Mouse (Mus musculus) olfactory bulb, adult 2 months (tissue): Measurements from ENCODE around the gene Slc38a10. TPM values are rescaled to one million over a fixed set of nuclear protein-coding genes. Genes with fewer than 3 reads are reported as not detected.

Experiments used
- H3K27ac ChIP-seq: fragments of 200-500 bp; 2 replicates; pipeline ENCODE4 v1.5.1; 2012; ENCODE audit warnings: low read depth, low read length; ENCODE audit not compliant: insufficient read depth
- H3K4me1 ChIP-seq: fragments of 200-500 bp; 2 replicates; pipeline ENCODE4 v1.6.1; 2012; ENCODE audit warnings: low read length; ENCODE audit not compliant: control insufficient read depth, insufficient read depth
- H3K4me3 ChIP-seq: fragments of 200-500 bp; 2 replicates; pipeline ENCODE4 v1.5.1; 2012; ENCODE audit warnings: mild to moderate bottlenecking, low read depth, low read length, moderate library complexity; ENCODE audit not compliant: insufficient read depth
- CTCF ChIP-seq: fragments of 200-500 bp; IDR thresholded peaks from 2 replicates; pipeline ENCODE4 v1.5.1; 2012; ENCODE audit warnings: low read depth, mild to moderate bottlenecking, low read length, moderate library complexity; ENCODE audit not compliant: insufficient read depth
- POLR2A ChIP-seq: fragments of 200-500 bp; IDR thresholded peaks from 2 replicates; pipeline ENCODE4 v1.6.1; 2012; ENCODE audit warnings: mild to moderate bottlenecking, low read depth, low read length, moderate library complexity; ENCODE audit not compliant: insufficient read depth
- WGBS: fragments of 180-500 bp; shearing (Covaris S2); methylation state at CpG from one replicate; pipeline ENCODE4 v1.1.7; 2018; 5-methylcytosine and 5-hydroxymethylcytosine counted together
- polyA plus RNA-seq: library from polyadenylated mRNA; stranded (reverse); fragments of >200 nt; gene quantifications from 2 replicates; pipeline ENCODE4 v1.2.4, GENCODE M21; 2012; ENCODE audit warnings: low replicate concordance; ENCODE audit not compliant: missing spikeins, insufficient read depth, insufficient read length

Gene Slc38a10
- polyA plus RNA-seq, 1 experiment, result 77.6 TPM

DNA sequence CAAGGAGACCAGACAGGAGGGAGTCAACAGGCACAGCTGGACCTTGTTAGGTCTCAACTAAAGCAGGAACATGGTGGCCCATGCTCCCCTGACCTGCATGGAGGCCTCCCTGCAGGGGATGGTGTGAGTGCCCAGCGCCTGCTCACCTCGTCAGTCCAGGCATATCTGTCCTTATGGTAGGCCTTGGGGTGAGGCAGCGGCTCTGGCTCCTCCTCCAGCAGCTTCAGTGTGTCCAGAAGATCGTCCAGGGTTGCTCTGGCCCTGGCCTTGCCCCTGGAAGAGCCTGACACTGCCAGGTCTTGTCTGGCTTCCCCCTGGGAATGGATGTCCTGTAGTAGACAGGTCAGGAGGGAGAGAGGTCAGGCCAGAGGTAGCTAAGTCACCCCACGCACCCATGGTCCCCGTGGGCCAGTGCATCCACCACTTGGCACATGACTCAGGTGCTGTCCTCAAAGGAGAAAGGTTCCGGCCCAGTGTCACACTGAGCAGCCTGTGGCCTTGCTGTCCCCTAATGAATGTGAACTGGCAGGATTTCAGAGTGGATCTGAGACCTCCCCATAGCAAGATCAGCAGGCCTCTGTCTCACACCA lies 79.3 kb downstream of the Slc38a10 start:
- WGBS, result 90% methylated on average over 7 of the region's 7 CpGs
- no peak for TF ChIP-seq CTCF
- TF ChIP-seq POLR2A, result no peak
- H3K4me3 ChIP-seq, result no peak overlapping the region
- H3K4me1 ChIP-seq, result peaks cover 26% of the 10 kb centered on the region
- H3K27ac ChIP-seq, result no peak overlapping the region

DNA sequence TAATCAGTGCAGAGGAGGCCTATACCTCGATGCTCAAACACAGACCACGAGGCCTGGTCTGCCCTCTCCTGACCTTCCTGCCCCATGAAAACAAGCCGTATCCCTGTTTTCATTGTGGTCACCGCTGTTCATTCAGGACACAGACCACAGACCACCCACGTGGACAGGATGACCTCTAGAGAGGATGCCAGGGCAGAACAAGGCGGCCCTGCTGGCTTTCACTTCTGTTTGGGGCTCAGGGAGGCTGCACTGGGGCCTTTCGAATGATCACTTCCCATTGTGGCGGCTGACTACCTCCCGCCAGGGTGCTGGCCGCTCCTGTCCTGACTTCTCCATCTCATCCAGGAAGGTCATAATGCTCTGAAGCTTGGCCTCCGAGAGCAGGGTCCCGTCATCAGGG lies 80.1 kb downstream of the Slc38a10 start:
- 76% methylated on average over 12 of the region's 12 CpGs for WGBS
- no peak overlapping the region for H3K27ac ChIP-seq
- H3K4me1 ChIP-seq, result peaks cover 21% of the 10 kb centered on the region
- no peak overlapping the region for H3K4me3 ChIP-seq
- TF ChIP-seq POLR2A (no peak), CTCF (no peak)

DNA sequence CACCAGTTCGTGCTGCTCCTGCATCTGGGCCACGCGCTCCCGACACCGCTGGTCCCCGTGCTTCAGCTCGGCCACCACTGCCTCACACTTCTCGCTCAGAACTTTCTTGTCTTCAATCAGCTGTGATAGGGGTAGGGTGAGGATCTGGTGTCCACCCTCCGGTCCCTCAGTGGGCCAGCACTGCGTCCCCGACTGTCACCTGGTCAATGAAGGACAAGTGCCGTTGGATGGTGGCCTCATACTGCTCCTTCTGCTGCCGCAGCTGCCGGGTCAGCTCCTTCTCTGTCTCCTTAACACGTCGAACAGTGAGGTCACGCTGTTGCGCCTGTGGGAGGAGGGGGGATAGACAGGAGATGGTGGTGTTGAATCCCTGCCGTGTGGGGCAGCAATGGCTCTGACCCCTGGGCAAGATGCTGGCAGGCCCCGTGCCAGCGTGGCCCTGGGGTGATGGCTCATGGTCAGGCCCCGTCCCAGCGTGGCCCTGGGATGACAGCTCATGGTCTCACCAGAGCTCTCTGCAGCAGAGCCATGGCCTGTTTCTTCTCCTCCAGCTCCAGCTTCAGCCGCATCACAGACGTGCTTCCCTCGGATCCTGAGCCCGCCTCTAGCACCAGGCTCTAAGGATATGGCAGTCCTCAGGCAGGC lies 80.7 kb downstream of the Slc38a10 start:
- Histone ChIP-seq H3K27ac (no peak overlapping the region), H3K4me3 (no peak overlapping the region), H3K4me1 (peaks cover 16% of the 10 kb centered on the region)
- WGBS, result 90% methylated on average over 27 of the region's 27 CpGs
- TF ChIP-seq POLR2A, result no peak
- TF ChIP-seq CTCF, result no peak

DNA sequence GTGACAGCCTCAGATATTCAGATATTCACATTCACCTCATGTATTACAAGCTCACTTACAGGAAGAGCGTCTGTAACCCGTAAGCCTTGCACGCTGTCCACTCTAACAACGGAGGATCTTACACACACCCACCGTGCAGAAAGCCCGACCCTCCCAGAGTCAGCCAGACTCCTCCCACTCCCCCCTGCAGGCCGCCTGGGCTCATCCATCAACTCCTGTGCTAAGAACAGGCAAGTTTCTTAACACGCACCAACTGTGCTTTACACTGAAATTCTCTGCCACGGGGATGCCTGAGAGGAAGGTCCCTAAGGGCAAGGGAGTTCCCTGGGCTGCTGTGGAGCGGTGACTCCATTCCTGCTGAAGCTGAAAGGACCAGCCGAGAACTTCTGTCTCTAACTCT lies 81.9 kb downstream of the Slc38a10 start:
- Histone ChIP-seq H3K4me3 (no peak overlapping the region), H3K4me1 (peaks cover 9% of the 10 kb centered on the region), H3K27ac (no peak overlapping the region)
- WGBS, result 62% methylated on average over 11 of the region's 11 CpGs
- TF ChIP-seq CTCF, result no peak
- TF ChIP-seq POLR2A, result no peak

DNA sequence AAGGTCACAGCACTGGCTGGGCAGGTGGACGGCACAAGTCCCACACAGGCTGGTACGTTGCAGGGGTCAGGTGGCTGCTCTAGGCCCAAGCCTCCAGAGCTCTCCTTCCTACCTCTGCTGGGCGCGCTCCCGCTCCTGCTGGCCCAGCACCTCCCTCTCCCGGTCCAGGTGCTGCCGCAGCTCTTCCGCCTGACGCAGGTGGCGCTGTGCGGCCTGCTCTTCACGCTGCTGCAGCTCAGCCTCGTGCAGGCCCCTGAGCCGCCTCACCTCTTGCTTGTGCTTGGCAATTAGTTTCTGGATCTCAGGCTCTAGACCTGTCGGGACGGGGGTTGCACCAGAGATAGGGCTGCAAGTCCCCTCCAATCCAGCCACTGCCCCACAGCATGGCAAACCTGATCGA lies 83.3 kb downstream of the Slc38a10 start:
- peaks cover 4% of the 10 kb centered on the region; the same call in 1 of the 2 replicates for H3K4me1 ChIP-seq
- H3K4me3 ChIP-seq, result no peak overlapping the region
- TF ChIP-seq POLR2A (no peak), CTCF (no peak)
- whole genome bisulfite sequencing, result 69% methylated on average over 17 of the region's 17 CpGs
- no peak overlapping the region for H3K27ac ChIP-seq

DNA sequence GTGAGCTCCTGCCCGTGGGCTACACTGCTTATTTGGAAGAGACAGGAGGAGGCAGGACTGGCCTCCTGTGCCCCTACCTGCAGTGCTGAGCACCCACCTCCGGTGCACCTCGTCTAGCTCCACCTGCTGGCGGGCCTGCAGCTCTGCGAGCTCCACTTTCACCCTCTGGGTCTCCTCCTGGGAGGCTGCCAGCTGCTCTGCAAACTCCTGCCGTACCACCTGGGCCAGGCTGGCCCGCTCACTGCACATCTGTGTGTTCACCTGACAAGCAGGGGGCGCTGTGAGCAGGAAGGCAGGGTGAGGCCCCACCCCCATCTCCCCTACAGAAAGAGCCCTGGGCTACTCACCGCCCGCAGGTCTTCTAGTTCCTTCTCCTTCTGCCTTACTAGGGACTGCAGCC lies 85.9 kb downstream of the Slc38a10 start:
- Histone ChIP-seq H3K4me3 (no peak overlapping the region), H3K27ac (no peak overlapping the region), H3K4me1 (peaks cover 4% of the 10 kb centered on the region; the same call in 1 of the 2 replicates)
- WGBS, result 38% methylated on average over 10 of the region's 10 CpGs
- peak; percentile 90 for TF ChIP-seq CTCF
- no peak for TF ChIP-seq POLR2A

DNA sequence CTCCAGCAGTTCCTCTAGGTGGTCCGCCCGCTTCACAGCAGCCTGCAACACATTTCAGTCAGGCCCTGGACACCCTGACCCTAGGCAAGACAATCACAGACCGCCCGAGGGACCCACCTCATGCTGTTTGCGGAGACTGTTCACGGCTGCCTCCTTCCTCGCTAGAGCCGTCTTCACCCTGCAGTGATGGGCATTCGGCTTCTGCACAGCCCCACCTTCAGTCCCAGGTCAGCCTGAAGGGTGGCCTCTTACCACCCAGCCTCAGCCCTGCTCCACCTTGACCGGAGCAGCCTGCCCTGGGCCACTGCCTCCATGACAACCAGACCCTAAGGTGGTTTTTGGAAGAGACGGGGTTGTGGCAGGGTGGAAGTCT lies 86.5 kb downstream of the Slc38a10 start:
- H3K4me3 ChIP-seq, result no peak overlapping the region
- WGBS, result 90% methylated on average over 11 of the region's 11 CpGs
- no peak overlapping the region for H3K27ac ChIP-seq
- H3K4me1 ChIP-seq, result peaks cover 4% of the 10 kb centered on the region; the same call in 1 of the 2 replicates
- TF ChIP-seq POLR2A, result no peak
- TF ChIP-seq CTCF, result no peak

DNA sequence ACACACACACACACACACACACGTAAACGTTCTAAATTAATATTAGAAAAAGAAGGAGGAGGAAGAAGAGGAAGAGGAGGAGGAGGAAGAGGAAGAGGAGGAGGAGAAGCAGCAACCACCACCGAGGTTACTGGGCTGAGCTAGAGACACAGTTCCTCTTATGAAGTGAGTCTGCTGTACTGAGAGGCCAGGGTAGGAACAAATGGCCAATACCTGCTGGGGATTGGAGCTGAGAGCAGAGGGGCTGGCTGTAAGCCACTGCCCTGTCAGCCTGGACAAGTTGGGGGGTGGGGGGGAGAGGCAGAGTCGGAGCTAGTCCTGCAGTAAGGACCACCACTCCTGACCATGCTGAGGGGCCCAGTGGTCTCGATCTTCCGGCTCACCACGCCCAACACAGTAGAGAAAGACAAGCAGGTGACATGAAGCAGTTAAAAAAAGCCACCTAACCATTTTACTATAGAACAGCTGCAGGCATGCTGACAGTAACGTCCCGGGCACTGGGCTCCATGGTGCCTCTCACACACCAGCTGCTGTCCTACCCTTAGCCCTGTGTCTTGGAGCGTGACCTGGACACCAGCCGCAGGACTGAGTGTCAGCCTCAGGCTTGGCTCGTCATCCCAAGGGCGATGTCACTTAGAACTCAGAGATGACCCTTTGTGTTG lies 87.0 kb downstream of the Slc38a10 start:
- WGBS, result 86% methylated on average over 13 of the region's 13 CpGs
- Histone ChIP-seq H3K4me3 (no peak overlapping the region), H3K4me1 (peaks cover 4% of the 10 kb centered on the region; the same call in 1 of the 2 replicates), H3K27ac (no peak overlapping the region)
- no peak for TF ChIP-seq POLR2A
- no peak for TF ChIP-seq CTCF

DNA sequence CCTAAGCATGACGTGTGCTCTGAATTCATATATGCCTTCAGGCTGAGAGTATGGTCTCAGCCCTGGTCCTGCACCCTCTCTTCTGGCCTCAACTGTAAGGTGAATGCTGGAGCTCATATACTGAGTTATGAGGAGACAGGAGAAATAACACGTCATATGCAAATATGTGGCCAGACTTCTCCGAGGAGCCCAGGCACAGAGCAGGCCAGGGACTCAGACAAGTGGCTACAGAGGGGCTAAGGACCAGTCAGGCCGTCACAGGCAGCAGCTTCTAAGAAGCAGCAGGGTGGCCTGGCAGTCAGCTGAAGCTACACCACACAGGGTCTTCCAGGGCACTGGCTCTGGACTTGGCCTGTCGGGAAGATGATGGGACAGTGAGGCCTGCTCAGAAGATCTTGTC lies 87.8 kb downstream of the Slc38a10 start:
- WGBS, result 87% methylated on average over 5 of the region's 5 CpGs
- H3K4me3 ChIP-seq, result no peak overlapping the region
- peaks cover 4% of the 10 kb centered on the region; the same call in 1 of the 2 replicates for H3K4me1 ChIP-seq
- no peak overlapping the region for H3K27ac ChIP-seq
- TF ChIP-seq POLR2A, result no peak
- TF ChIP-seq CTCF, result no peak
